Mouse (Mus musculus): ENCODE data around the gene Clps. TPM values are rescaled to one million over a fixed set of nuclear protein-coding genes. Genes with fewer than 3 reads are reported as not detected.

Clps gene
- polyA plus RNA-seq (2015; fragmentation: Nextera tagmentation; extraction: Ambion mirVana) = not detected in 2 replicates

- no peaks in the 10 kb centered on the region for H3K27me3 ChIP-seq
- no peak for ATAC-seq (replicated peaks)
- no peak within 1 kb of the TSS for H3K27ac ChIP-seq (replicated peaks)
- peaks cover 6% of the 10 kb centered on the region; the same call in 1 of the 2 replicates for H3K4me1 ChIP-seq
- no peak within 1 kb of the TSS for H3K4me3 ChIP-seq
- H3K9ac ChIP-seq (replicated peaks) = no peak within 1 kb of the TSS
- no peaks in the 10 kb centered on the region for H3K9me3 ChIP-seq
- no peaks in the 10 kb centered on the region for H3K36me3 ChIP-seq
- H3K4me2 ChIP-seq (replicated peaks) = no peak within 1 kb of the TSS
- WGBS = 86% methylated on average over 4 of the region's 4 CpGs
Measured at GRCm38 (mm10) chr17:28560598-28560997, at the start of gene Clps. Clps (minus strand) TSS chr17:28560766.

DNA sequence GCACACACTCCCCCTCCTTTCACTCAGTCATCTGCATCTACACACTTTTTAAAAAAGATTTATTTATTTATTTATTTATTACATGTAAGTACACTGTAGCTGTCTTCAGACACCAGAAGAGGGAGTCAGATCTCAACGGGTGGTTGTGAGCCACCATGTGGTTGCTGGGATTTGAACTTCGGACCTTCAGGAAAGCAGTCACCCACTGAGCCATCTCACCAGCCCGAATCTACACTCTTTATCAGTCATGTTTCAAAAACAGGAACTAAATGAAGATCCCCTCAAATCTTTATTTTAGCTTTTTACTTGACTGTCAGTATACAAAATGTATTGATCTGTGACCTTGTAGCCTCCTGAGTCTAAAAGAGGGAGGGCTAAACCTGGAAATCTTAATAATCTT lies 49.0 kb upstream of the Clps start:
- H3K27ac ChIP-seq (replicated peaks) = no peak overlapping the region
- no peak for ATAC-seq (replicated peaks)
- no peak overlapping the region for H3K4me3 ChIP-seq
- WGBS = 90% methylated on average over 3 of the region's 3 CpGs
- no peak overlapping the region for H3K4me2 ChIP-seq (replicated peaks)
- H3K27me3 ChIP-seq = no peaks in the 10 kb centered on the region
- no peak overlapping the region for H3K9ac ChIP-seq (replicated peaks)
- H3K36me3 ChIP-seq = peaks cover 38% of the 10 kb centered on the region
- no peaks in the 10 kb centered on the region for H3K9me3 ChIP-seq
- H3K4me1 ChIP-seq = no peaks in the 10 kb centered on the region

DNA sequence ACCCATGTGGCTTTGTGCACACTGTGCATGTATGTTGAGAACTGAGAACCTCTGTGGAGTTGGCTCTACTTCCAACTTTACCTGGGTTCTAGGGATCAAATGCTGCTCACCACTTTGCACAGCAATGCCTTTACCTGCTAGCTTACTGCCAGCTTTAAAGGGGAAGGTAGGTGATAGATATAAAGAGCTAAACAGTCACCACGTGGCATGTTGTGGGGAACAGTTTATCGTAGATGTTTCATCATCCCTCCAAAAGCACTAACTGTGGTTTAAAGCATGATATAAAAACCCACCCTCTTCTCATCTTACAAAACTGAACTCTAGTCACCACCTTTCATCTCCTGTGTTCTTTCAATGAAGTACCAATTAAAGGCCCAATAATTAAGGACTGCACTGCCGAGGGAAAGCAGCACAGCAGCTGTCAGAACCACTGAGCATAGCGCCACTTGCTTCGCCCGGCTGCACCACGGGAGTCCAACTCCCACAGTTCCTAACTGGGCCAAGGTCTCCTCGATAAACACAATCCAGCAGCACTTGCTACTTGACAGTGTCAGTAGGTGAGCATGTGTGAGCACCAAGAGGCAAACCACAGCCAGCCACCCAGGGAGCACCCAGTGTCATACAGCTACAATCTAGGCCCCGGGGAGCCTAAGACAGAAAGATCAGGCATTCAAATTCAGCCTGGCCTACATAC lies 41.1 kb upstream of the Clps start:
- H3K27me3 ChIP-seq = no peaks in the 10 kb centered on the region
- 64% methylated on average over 9 of the region's 9 CpGs for WGBS
- peaks cover 91% of the 10 kb centered on the region for H3K36me3 ChIP-seq

DNA sequence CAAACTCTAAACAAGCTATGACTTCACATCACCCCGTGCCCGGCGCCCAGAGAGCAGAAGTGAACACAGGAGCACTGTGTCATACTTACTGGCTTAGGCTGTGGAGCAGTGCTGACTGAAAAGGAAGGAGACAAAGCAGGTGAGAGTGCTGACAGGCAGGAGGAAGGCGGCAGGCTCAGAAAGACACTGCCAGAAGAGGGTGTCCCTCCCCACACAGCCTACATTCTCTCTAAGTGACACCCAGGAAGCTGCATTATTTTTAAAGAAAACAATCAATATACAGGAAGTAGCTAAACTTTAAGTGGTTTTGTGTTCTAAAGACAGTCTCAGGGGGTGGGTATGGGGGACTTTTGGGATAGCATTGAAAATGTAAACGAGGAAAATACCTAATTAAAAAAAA lies 40.2 kb upstream of the Clps start:
- no peaks in the 10 kb centered on the region for H3K4me1 ChIP-seq
- no peaks in the 10 kb centered on the region for H3K9me3 ChIP-seq
- WGBS = 84% methylated on average over 5 of the region's 5 CpGs
- peaks cover 91% of the 10 kb centered on the region for H3K36me3 ChIP-seq
- no peaks in the 10 kb centered on the region for H3K27me3 ChIP-seq
- H3K9ac ChIP-seq (replicated peaks) = no peak overlapping the region
- no peak overlapping the region for H3K27ac ChIP-seq (replicated peaks)
- no peak for ATAC-seq (replicated peaks)
- no peak overlapping the region for H3K4me2 ChIP-seq (replicated peaks)
- no peak overlapping the region for H3K4me3 ChIP-seq

More for the DNA sequence above, 41.1 kb upstream of the Clps start:
- Histone ChIP-seq H3K4me2 (replicated peaks) (no peak overlapping the region), H3K4me1 (no peaks in the 10 kb centered on the region), H3K4me3 (no peak overlapping the region), H3K27ac (replicated peaks) (no peak overlapping the region), H3K9me3 (no peaks in the 10 kb centered on the region), H3K9ac (replicated peaks) (no peak overlapping the region)
- ATAC-seq (replicated peaks) = no peak

- Histone ChIP-seq H3K27me3 (no peaks in the 10 kb centered on the region), H3K9ac (replicated peaks) (no peak overlapping the region), H3K27ac (replicated peaks) (no peak overlapping the region), H3K4me1 (no peaks in the 10 kb centered on the region), H3K4me3 (no peak overlapping the region), H3K36me3 (peaks cover 85% of the 10 kb centered on the region), H3K4me2 (replicated peaks) (no peak overlapping the region), H3K9me3 (no peaks in the 10 kb centered on the region)
- ATAC-seq (replicated peaks) = no peak
- WGBS = 75% methylated on average over 4 of the region's 4 CpGs
Measured at GRCm38 (mm10) chr17:28593965-28594364, 33.4 kb upstream of the Clps start.

DNA sequence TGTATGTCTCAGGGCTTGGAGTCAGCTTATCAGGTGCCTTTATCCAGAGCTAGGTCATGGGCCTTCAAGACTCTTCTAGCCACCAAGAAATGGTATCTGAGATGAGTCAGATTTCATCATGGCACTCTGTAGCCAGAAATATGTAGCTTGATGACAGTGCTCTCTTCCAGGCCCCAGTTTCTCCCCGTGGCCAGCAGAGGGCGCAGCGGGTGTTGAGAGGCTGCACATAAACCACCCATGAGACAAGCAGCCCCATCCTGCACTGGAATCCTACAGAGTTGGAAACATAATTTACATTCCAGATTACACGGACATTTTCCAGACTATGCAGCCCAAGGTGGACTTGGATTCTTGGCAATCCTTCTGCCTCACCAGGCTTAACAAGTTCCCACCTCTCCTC lies 32.4 kb upstream of the Clps start:
- H3K9me3 ChIP-seq = no peaks in the 10 kb centered on the region
- no peak overlapping the region for H3K4me2 ChIP-seq (replicated peaks)
- no peaks in the 10 kb centered on the region for H3K4me1 ChIP-seq
- no peak overlapping the region for H3K9ac ChIP-seq (replicated peaks)
- H3K4me3 ChIP-seq = no peak overlapping the region
- WGBS = 17% methylated on average over 4 of the region's 4 CpGs
- no peak for ATAC-seq (replicated peaks)
- H3K36me3 ChIP-seq = peaks cover 87% of the 10 kb centered on the region
- H3K27me3 ChIP-seq = no peaks in the 10 kb centered on the region
- H3K27ac ChIP-seq (replicated peaks) = no peak overlapping the region

DNA sequence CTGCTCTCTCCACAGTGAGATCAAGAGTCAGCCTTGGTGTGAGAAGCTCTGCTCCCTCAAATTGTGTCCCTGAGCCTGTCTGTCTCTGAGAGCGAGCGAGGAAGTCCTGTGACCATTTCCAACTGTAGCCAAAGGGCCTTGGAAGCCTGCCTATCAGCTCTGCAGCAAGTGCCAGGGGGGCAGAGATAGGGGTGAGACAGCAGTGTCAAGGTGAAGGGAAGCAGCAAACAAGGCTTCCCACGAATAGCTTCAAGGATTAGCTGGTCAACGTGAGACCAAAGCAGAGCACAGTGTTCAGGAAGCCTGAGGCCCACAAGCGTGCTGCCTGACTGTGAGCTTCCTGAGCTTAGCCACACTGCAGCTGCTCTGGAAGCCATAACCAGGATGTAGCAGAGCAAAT lies 30.9 kb upstream of the Clps start:
- WGBS = 93% methylated on average over 5 of the region's 5 CpGs
- Histone ChIP-seq H3K36me3 (peaks cover 77% of the 10 kb centered on the region), H3K27me3 (no peaks in the 10 kb centered on the region)

DNA sequence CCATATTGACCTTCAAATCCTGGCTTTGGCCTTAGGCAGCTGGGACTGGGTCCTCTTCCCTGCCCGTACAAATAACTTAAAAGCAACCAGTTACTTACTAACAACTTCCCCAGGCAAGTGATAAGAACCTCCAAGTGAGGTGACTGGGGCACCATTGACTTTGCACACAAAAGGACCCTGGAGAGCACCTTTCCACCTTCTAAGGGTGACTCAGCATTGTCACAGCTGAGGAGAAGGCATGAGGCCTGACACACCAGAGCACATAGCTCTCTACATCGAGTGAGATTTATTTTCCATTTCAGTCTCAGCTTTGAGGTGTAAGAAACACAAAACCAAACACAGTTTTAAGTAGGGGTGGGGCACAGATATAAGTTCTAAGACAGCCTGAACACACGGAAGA lies 30.0 kb upstream of the Clps start:
- no peak overlapping the region for H3K9ac ChIP-seq (replicated peaks)
- no peak for ATAC-seq (replicated peaks)
- WGBS = 91% methylated on average over 3 of the region's 3 CpGs
- H3K4me1 ChIP-seq = no peaks in the 10 kb centered on the region
- H3K4me3 ChIP-seq = no peak overlapping the region
- H3K27ac ChIP-seq (replicated peaks) = no peak overlapping the region
- peaks cover 68% of the 10 kb centered on the region for H3K36me3 ChIP-seq
- H3K9me3 ChIP-seq = no peaks in the 10 kb centered on the region
- H3K27me3 ChIP-seq = no peaks in the 10 kb centered on the region
- no peak overlapping the region for H3K4me2 ChIP-seq (replicated peaks)

More for the DNA sequence above, 30.9 kb upstream of the Clps start:
- no peak for ATAC-seq (replicated peaks)
- H3K27ac ChIP-seq (replicated peaks) = no peak overlapping the region
- no peak overlapping the region for H3K4me3 ChIP-seq
- H3K4me2 ChIP-seq (replicated peaks) = no peak overlapping the region
- no peak overlapping the region for H3K9ac ChIP-seq (replicated peaks)
- no peaks in the 10 kb centered on the region for H3K9me3 ChIP-seq
- no peaks in the 10 kb centered on the region for H3K4me1 ChIP-seq

- Histone ChIP-seq H3K36me3 (peaks cover 56% of the 10 kb centered on the region), H3K4me2 (replicated peaks) (no peak overlapping the region)
- 66% methylated on average over 2 of the region's 2 CpGs for WGBS
Measured at GRCm38 (mm10) chr17:28588591-28588990, 28.0 kb upstream of the Clps start.

GRCm38 (mm10) chr17:28586509-28586908 lies 25.9 kb upstream of the Clps start:
- H3K36me3 ChIP-seq = peaks cover 36% of the 10 kb centered on the region
- H3K27ac ChIP-seq (replicated peaks) = no peak overlapping the region
- H3K4me3 ChIP-seq = no peak overlapping the region
- no peak overlapping the region for H3K4me2 ChIP-seq (replicated peaks)
- ATAC-seq (replicated peaks) = no peak
- no peaks in the 10 kb centered on the region for H3K4me1 ChIP-seq
- H3K9ac ChIP-seq (replicated peaks) = no peak overlapping the region
- no peaks in the 10 kb centered on the region for H3K9me3 ChIP-seq
- WGBS = 84% methylated on average over 3 of the region's 3 CpGs
- H3K27me3 ChIP-seq = no peaks in the 10 kb centered on the region

More at GRCm38 (mm10) chr17:28588591-28588990, 28.0 kb upstream of the Clps start:
- H3K27me3 ChIP-seq = no peaks in the 10 kb centered on the region
- no peaks in the 10 kb centered on the region for H3K9me3 ChIP-seq
- no peak overlapping the region for H3K27ac ChIP-seq (replicated peaks)
- H3K9ac ChIP-seq (replicated peaks) = no peak overlapping the region
- ATAC-seq (replicated peaks) = no peak
- no peak overlapping the region for H3K4me3 ChIP-seq
- H3K4me1 ChIP-seq = no peaks in the 10 kb centered on the region

DNA sequence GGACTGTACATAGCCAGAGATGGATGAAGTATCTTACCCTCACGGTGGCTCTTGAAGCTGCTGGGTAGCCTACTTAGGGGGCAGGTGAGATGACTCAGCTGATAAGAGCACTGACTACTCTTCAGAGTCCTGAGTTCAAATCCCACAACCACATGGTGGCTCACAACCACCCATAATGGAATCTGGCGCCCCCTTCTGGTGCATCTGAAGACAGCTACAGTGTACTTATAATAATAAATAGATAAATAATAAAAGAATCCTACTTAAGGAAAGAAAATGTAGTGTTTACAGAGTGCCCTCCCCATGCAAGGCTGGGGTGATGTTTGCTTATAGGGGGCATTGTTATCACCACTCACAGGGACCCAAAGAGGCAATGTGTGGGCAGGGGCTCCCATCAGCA lies 20.5 kb upstream of the Clps start:
- Histone ChIP-seq H3K9ac (replicated peaks) (no peak overlapping the region), H3K27ac (replicated peaks) (no peak overlapping the region), H3K4me1 (no peaks in the 10 kb centered on the region), H3K36me3 (no peaks in the 10 kb centered on the region), H3K4me2 (replicated peaks) (no peak overlapping the region), H3K27me3 (no peaks in the 10 kb centered on the region), H3K9me3 (no peaks in the 10 kb centered on the region), H3K4me3 (no peak overlapping the region)
- 58% methylated on average over 2 of the region's 2 CpGs for WGBS
- no peak for ATAC-seq (replicated peaks)

- no peak overlapping the region for H3K9ac ChIP-seq (replicated peaks)
- ATAC-seq (replicated peaks) = no peak
- H3K4me1 ChIP-seq = peaks cover 6% of the 10 kb centered on the region
- no peaks in the 10 kb centered on the region for H3K9me3 ChIP-seq
- 9% methylated on average over 9 of the region's 9 CpGs for WGBS
- no peak overlapping the region for H3K27ac ChIP-seq (replicated peaks)
- H3K27me3 ChIP-seq = no peaks in the 10 kb centered on the region
- no peak overlapping the region for H3K4me3 ChIP-seq
- H3K36me3 ChIP-seq = no peaks in the 10 kb centered on the region
- H3K4me2 ChIP-seq (replicated peaks) = no peak overlapping the region
Measured at GRCm38 (mm10) chr17:28580396-28580795, 19.8 kb upstream of the Clps start.

All from forebrain, embryonic 15.5 days (tissue).